In genomic region chr11:26739732-26740131, GRCm38 (mm10) we compare ENCODE assay signal across 24 mouse cellular contexts.
DNase-seq lines count a peak whose midpoint lies in the region; ATAC-seq and TF ChIP-seq lines count a peak whose summit lies in the region.
"Had no signal": no experiment of that assay in that cellular context is flagged by ENCODE, and none has a peak within 500 bp of the region (broad histone marks: within the 10 kb centered on the region; RNA-seq: fewer than 3 reads in every experiment).

No protein-coding gene starts in this region.

- WGBS in forebrain, embryonic 13.5 days, result 60% methylated on average over 4 of the region's 4 CpGs
- 92% methylated on average over 4 of the region's 4 CpGs for WGBS in forebrain, embryonic 10.5 days
- 47% methylated on average over 4 of the region's 4 CpGs for WGBS in forebrain, embryonic 16.5 days
- WGBS in forebrain, postnatal 0 days, result 39% methylated on average over 4 of the region's 4 CpGs
- WGBS in midbrain, embryonic 14.5 days, result 46% methylated on average over 4 of the region's 4 CpGs
- WGBS in midbrain, embryonic 15.5 days, result 28% methylated on average over 4 of the region's 4 CpGs
- 68% methylated on average over 4 of the region's 4 CpGs for WGBS in liver, embryonic 12.5 days (ENCODE audit: insufficient replicate concordance)

- H3K27ac ChIP-seq in forebrain, embryonic 13.5 days, result no peak overlapping the region
- no peak overlapping the region for H3K27ac ChIP-seq in forebrain, embryonic 10.5 days
- H3K27ac ChIP-seq in forebrain, embryonic 16.5 days (ENCODE audit: low read length), result peak overlapping the region; percentile 33; the same call in 1 of the 2 replicates
- no peak overlapping the region for H3K27ac ChIP-seq in forebrain, postnatal 0 days (ENCODE audit: low read depth, low read length)
- H3K27ac ChIP-seq in midbrain, embryonic 14.5 days (replicated peaks; ENCODE audit: low read depth, low read length), result no peak overlapping the region
- no peak overlapping the region for H3K27ac ChIP-seq in midbrain, embryonic 15.5 days
- no peak overlapping the region for H3K27ac ChIP-seq in liver, embryonic 12.5 days
- H3K27ac ChIP-seq: embryonic facial prominence, embryonic 12.5 days; embryonic facial prominence, embryonic 15.5 days; heart, adult 2 months; hindbrain, embryonic 13.5 days; hindbrain, postnatal 0 days had no signal

- H3K36me3 ChIP-seq in forebrain, embryonic 13.5 days (ENCODE audit: poor library complexity, severe bottlenecking), result no peaks in the 10 kb centered on the region
- no peaks in the 10 kb centered on the region for H3K36me3 ChIP-seq in forebrain, embryonic 10.5 days (replicated peaks)
- H3K36me3 ChIP-seq in forebrain, embryonic 16.5 days (ENCODE audit: control insufficient read depth, insufficient read depth), result no peaks in the 10 kb centered on the region
- H3K36me3 ChIP-seq in forebrain, postnatal 0 days (ENCODE audit: insufficient read depth), result no peaks in the 10 kb centered on the region
- H3K36me3 ChIP-seq in midbrain, embryonic 14.5 days (ENCODE audit: control insufficient read depth, insufficient read depth, low read length), result no peaks in the 10 kb centered on the region
- no peaks in the 10 kb centered on the region for H3K36me3 ChIP-seq in midbrain, embryonic 15.5 days (replicated peaks)
- H3K36me3 ChIP-seq in liver, embryonic 12.5 days, result no peaks in the 10 kb centered on the region
- H3K36me3 ChIP-seq: embryonic facial prominence, embryonic 12.5 days; embryonic facial prominence, embryonic 15.5 days; G1E; hindbrain, embryonic 13.5 days had no signal

- peak; percentile 61 for ATAC-seq in forebrain, embryonic 13.5 days
- peak; percentile 76 for ATAC-seq in forebrain, embryonic 16.5 days
- ATAC-seq in forebrain, postnatal 0 days, result no peak
- ATAC-seq in midbrain, embryonic 14.5 days (ENCODE audit: low FRiP score, low TSS enrichment), result peak; percentile 40; the same call in 1 of the 2 replicates
- ATAC-seq in midbrain, embryonic 15.5 days (replicated peaks), result no peak
- no peak for ATAC-seq in liver, embryonic 12.5 days
- ATAC-seq: hindbrain, postnatal 0 days; inflammation-experienced regulatory T-cells, adult 6 months; intestine, embryonic 16.5 days; Patski had no signal

- H3K9me3 ChIP-seq in forebrain, embryonic 13.5 days (replicated peaks), result no peaks in the 10 kb centered on the region
- H3K9me3 ChIP-seq in forebrain, embryonic 10.5 days, result no peaks in the 10 kb centered on the region; the same call in 1 of the 2 replicates
- no peaks in the 10 kb centered on the region for H3K9me3 ChIP-seq in forebrain, embryonic 16.5 days (ENCODE audit: control insufficient read depth, low read length)
- no peaks in the 10 kb centered on the region for H3K9me3 ChIP-seq in forebrain, postnatal 0 days (ENCODE audit: low read length)
- H3K9me3 ChIP-seq in midbrain, embryonic 14.5 days (ENCODE audit: control insufficient read depth, low read length), result no peaks in the 10 kb centered on the region
- no peaks in the 10 kb centered on the region for H3K9me3 ChIP-seq in midbrain, embryonic 15.5 days
- no peaks in the 10 kb centered on the region for H3K9me3 ChIP-seq in liver, embryonic 12.5 days (replicated peaks)
- H3K9me3 ChIP-seq: embryonic facial prominence, embryonic 15.5 days; G1E had no signal

- H3K4me1 ChIP-seq in forebrain, embryonic 13.5 days, result no peaks in the 10 kb centered on the region
- no peaks in the 10 kb centered on the region for H3K4me1 ChIP-seq in forebrain, embryonic 10.5 days
- H3K4me1 ChIP-seq in forebrain, embryonic 16.5 days (replicated peaks; ENCODE audit: control insufficient read depth, insufficient read depth, low read length), result no peaks in the 10 kb centered on the region
- H3K4me1 ChIP-seq in forebrain, postnatal 0 days (ENCODE audit: insufficient read depth), result no peaks in the 10 kb centered on the region
- H3K4me1 ChIP-seq in midbrain, embryonic 14.5 days (ENCODE audit: control insufficient read depth, insufficient read depth, low read length), result no peaks in the 10 kb centered on the region
- H3K4me1 ChIP-seq in midbrain, embryonic 15.5 days, result no peaks in the 10 kb centered on the region
- H3K4me1 ChIP-seq in liver, embryonic 12.5 days, result no peaks in the 10 kb centered on the region
- H3K4me1 ChIP-seq: embryonic facial prominence, embryonic 12.5 days; embryonic facial prominence, embryonic 15.5 days; hindbrain, embryonic 13.5 days had no signal

- no peak for TF ChIP-seq CTCF in forebrain, postnatal 0 days (IDR thresholded peaks at IDR 0.05; ENCODE audit: low read depth)

- DNase-seq in forebrain, embryonic 10.5 days (ENCODE audit: extremely low spot score, low spot score), result no peak
- no peak for DNase-seq in forebrain, postnatal 0 days
- peak; percentile 8 for DNase-seq in midbrain, embryonic 14.5 days
- DNase-seq: adrenal gland, postnatal 10 days; adrenal gland, postnatal 36 days; cerebellum, adult 11 months; cerebellum, adult 9-11 months; cerebellum, postnatal 25 days; gastrocnemius, postnatal 10 days; gastrocnemius, postnatal 36 days; heart, adult 2 months had no signal

- H3K4me2 ChIP-seq in forebrain, embryonic 13.5 days, result no peak overlapping the region
- no peak overlapping the region for H3K4me2 ChIP-seq in forebrain, embryonic 16.5 days (ENCODE audit: low read length)
- no peak overlapping the region for H3K4me2 ChIP-seq in forebrain, postnatal 0 days (ENCODE audit: low read depth)
- no peak overlapping the region for H3K4me2 ChIP-seq in midbrain, embryonic 14.5 days (ENCODE audit: low read length)
- H3K4me2 ChIP-seq in midbrain, embryonic 15.5 days, result no peak overlapping the region
- no peak overlapping the region for H3K4me2 ChIP-seq in liver, embryonic 12.5 days
- H3K4me2 ChIP-seq: embryonic facial prominence, embryonic 12.5 days; embryonic facial prominence, embryonic 15.5 days; heart, embryonic 11.5 days; hindbrain, embryonic 13.5 days had no signal

- no peak overlapping the region for H3K9ac ChIP-seq in forebrain, embryonic 13.5 days
- H3K9ac ChIP-seq in forebrain, embryonic 16.5 days (replicated peaks; ENCODE audit: low read depth, low read length), result no peak overlapping the region
- no peak overlapping the region for H3K9ac ChIP-seq in forebrain, postnatal 0 days
- H3K9ac ChIP-seq in midbrain, embryonic 14.5 days (replicated peaks; ENCODE audit: low read length), result no peak overlapping the region
- no peak overlapping the region for H3K9ac ChIP-seq in midbrain, embryonic 15.5 days
- no peak overlapping the region for H3K9ac ChIP-seq in liver, embryonic 12.5 days
- H3K9ac ChIP-seq: embryonic facial prominence, embryonic 12.5 days; embryonic facial prominence, embryonic 15.5 days; hindbrain, embryonic 13.5 days had no signal

- H3K4me3 ChIP-seq in forebrain, embryonic 13.5 days, result no peak overlapping the region
- no peak overlapping the region for H3K4me3 ChIP-seq in forebrain, embryonic 10.5 days
- H3K4me3 ChIP-seq in forebrain, embryonic 16.5 days (replicated peaks; ENCODE audit: low read length), result no peak overlapping the region
- no peak overlapping the region for H3K4me3 ChIP-seq in forebrain, postnatal 0 days (ENCODE audit: low read depth, low read length)
- H3K4me3 ChIP-seq in midbrain, embryonic 14.5 days (replicated peaks; ENCODE audit: low read depth, low read length), result no peak overlapping the region
- no peak overlapping the region for H3K4me3 ChIP-seq in midbrain, embryonic 15.5 days
- no peak overlapping the region for H3K4me3 ChIP-seq in liver, embryonic 12.5 days
- H3K4me3 ChIP-seq: embryonic facial prominence, embryonic 12.5 days; embryonic facial prominence, embryonic 15.5 days; heart, adult 2 months; hindbrain, embryonic 13.5 days had no signal

- no peaks in the 10 kb centered on the region for H3K27me3 ChIP-seq in forebrain, embryonic 13.5 days
- H3K27me3 ChIP-seq in forebrain, embryonic 10.5 days (ENCODE audit: poor library complexity, severe bottlenecking), result no peaks in the 10 kb centered on the region
- no peaks in the 10 kb centered on the region for H3K27me3 ChIP-seq in forebrain, embryonic 16.5 days (replicated peaks; ENCODE audit: control insufficient read depth, insufficient read depth, low read length)
- no peaks in the 10 kb centered on the region for H3K27me3 ChIP-seq in forebrain, postnatal 0 days (ENCODE audit: insufficient read depth, low read length)
- H3K27me3 ChIP-seq in midbrain, embryonic 14.5 days (ENCODE audit: control insufficient read depth, insufficient read depth, low read length), result no peaks in the 10 kb centered on the region
- H3K27me3 ChIP-seq in midbrain, embryonic 15.5 days (replicated peaks), result no peaks in the 10 kb centered on the region
- H3K27me3 ChIP-seq in liver, embryonic 12.5 days (replicated peaks), result no peaks in the 10 kb centered on the region
- H3K27me3 ChIP-seq: embryonic facial prominence, embryonic 12.5 days; embryonic facial prominence, embryonic 15.5 days; hindbrain, embryonic 13.5 days; Patski had no signal

Comparison
In these comparisons a context has a peak if more than half of its experiments do, and no peak if none do; other contexts are left out.
1. ATAC-seq: peak in forebrain, embryonic 13.5 days (single experiment), forebrain, embryonic 16.5 days (single experiment) and midbrain, embryonic 14.5 days (single experiment); none in forebrain, postnatal 0 days (single experiment), midbrain, embryonic 15.5 days (single experiment) and liver, embryonic 12.5 days (single experiment).